Mouse (Mus musculus) left cerebral cortex, postnatal 36 days (tissue): ENCODE data around the gene Uso1. TPM values are rescaled to one million over a fixed set of nuclear protein-coding genes. Genes with fewer than 3 reads are reported as not detected.

ENCODE experiments used
- DNase-seq, 2 experiments: peaks; one replicate each; pipeline ENCODE4 v3.0.0; 2021 to 2022; ENCODE audit warnings: low spot score in 2 of 2, mixed read lengths in 1 of 2
- intact Hi-C: fragments of 180-260 bp; cut with DNase I; formaldehyde crosslinking; loops from one replicate; pipeline ENCODE4 v1.15.1; 2025
- total RNA-seq, 2 experiments: library from RNA; stranded (reverse); gene quantifications; 2 replicates each; pipeline ENCODE4 v1.2.3; 2021

Gene Uso1
- 10 to 100 TPM; 74.1 to 82.3 TPM for total RNA-seq

DNA sequence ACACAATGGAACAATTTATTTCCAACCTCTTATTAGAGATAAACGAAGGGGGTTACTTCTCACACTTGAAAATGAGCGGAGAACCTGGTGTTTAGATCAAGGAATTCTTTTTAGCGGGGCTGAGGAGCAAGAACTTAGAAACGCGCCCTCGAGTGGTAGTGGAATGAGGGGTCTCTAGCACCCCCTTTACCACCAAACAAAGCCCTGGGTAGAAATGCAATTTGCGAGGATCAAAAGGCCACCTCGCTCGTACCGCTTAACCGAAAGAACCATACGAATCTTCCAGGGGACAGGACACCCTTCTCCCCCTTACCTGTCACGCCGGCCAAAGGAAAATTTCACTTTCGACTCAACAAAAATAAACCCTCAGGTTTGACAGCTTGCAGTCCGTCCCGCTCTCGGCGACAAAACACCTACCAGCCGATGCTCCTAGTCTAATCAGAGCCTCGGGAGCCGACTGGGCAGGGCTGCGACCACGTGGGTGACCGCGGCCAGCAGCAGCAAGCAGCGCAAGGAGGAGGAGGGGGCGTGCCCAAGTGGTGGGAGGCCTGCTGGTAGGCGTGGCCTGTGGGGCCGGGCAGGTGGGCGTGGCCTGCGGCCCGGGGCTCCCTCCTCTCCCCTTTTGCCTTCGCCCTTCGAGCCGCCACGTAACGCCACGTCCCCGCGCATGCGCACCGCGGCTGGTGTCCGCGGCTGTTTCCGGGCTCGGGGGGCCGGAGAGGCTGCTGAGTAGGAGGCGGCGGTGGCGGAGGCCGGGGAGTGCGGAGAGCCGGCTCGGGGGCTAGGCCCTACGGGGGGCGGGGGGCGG, at the start of gene Uso1:
Gene Uso1 (plus strand): TSS at position 700 of the 808 bp plus-strand sequence.
- DNase-seq: peak; percentile 97 to 98
- intact Hi-C loops: loop anchor here (1.0 to 5.0 kb wide), 2 partner anchors 54 to 175 kb away; partner anchors contain the start of genes G3bp2 and Rchy1

DNA sequence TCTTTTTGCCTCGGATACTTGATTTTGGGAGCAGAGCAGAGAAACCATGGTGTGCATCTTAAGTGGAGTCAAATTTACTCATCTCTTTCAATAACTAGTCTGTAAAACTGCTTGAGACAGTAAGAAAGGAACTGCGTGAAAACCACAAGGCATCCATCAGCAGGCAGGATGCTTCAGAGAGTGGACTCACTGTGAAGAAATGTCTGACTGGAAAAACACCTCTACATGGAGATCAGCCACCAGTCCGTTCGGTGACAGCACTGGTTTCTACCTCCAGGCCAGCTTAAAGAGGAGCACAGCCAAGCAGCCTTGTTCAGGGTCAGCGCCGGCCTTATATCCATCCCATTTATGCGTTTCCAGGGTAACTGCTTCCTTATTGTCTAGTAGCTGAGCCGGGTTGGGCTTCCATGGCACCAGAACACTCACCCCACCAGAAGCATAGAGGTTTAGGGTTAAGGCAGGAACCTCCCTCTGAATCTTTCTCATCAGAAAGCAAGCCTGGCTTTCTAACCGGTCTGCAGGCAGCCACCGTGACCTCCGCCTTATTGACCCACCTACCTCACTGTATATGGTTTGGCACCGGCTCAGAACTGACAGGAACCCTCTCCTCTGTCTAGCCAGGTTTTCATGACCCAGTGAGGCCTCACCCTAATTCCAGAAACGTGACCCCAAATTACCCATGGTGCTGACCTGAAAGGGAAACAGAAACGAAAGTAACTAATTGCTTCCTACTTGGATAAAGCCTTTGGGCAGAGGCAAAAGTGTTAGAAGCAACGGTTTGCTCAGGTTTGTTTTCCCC, 44.3 kb upstream of the Uso1 start:
- no peak for DNase-seq
- intact Hi-C loops: no loop called here

DNA sequence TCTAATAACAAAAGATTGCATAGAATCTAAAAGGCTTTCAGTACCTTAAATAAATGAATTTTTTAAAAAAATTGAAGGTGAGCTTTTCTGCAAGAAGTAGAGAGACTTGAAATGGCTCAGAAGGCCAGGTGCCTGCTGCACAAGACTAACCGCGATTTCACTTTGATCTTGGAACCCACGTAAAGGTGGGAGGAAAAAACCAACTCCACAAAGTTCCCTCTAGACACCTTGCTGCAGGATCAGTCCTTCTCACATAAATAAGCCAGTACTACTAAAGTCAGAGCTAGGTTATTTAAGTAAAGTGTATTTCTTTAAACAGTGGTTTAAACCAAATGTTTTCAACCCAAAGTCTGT, 43.7 kb upstream of the Uso1 start:
- no peak for DNase-seq
- intact Hi-C loops: no loop called here

- DNase-seq: no peak
- intact Hi-C loops: no loop called here
These were observed 41.0 kb upstream of the Uso1 start for GRCm38 (mm10) chr5:92096786-92097185.

GRCm38 (mm10) chr5:92097779-92098178, 40.0 kb upstream of the Uso1 start:
- DNase-seq: no peak
- intact Hi-C loops: no loop called here

DNA sequence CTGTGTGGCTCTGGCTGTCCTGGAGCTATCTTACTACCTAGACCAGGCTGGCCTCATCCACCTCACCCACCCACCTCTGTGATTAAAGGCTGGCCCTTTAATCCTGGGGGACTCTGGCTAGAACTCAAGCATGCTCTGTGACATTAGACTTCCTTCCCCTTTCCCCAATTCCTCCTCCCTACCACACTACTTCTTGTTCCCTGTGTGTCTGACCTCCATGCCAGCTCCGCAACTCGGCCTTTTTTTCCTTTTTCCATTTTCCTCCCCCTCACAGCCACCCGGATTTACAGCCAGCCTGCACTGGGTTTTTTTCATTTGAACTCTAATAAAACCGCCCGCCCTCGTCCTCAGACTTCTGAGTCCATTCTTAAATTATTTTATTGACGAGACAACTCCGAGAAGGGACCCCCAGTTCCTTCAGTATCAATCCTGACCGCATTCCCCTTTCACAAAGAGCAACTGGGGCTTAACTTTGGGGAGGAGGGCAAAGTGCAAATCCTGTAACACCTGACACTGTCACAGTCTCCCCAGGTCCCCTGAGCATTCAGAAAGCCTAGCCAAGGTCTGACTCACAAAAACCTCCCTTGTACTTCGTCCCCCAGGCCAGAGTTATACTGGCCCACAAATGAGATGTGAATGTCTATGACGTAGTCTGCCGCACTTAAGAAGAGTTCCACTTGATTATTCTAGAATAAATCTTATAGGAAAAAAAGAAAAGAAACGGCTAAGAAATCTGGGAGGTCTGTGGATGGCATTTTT, 39.2 kb upstream of the Uso1 start:
- intact Hi-C loops: no loop called here

DNA sequence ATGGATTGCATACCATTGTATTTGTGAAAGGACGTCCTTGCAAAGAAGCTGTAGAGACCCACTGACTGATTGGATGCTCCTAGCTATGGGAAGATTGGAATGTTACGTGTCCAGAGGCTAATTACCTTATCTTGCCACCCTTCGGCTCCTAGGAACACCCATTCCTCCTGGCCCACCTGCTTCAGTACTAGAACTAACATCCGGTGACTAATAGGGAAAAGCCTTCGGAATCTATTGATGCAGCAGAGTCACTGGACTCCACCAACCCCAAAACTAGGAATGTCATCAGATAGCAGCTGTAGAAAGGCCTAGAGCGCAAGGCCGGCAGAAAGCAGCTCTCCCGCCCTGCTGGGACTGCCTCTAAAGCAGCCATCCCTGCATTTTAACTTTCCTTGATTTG, 36.1 kb upstream of the Uso1 start:
- intact Hi-C loops: no loop called here

More for the DNA sequence above, 39.2 kb upstream of the Uso1 start:
- no peak for DNase-seq

DNA sequence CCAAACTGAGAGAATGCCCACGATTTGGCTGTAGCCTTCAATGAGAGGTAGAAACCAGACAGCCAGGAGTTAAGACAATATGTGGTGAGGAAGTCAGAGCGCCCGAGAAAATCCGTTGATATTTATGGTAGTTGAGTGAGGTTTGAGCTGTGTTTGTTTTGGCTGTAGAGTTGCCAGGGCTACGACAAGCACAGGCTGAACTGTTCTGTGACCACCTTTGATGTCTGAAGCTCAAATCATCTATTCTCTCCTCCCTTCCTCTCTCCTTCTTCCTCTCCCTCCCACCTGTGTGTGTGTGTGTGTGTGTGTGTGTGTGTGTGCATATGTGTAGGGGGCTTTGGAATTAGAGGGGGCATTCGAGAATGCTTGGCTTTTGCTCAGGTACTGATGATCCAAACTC, 34.7 kb upstream of the Uso1 start:
- intact Hi-C loops: no loop called here
- DNase-seq: no peak

More for the DNA sequence above, 36.1 kb upstream of the Uso1 start:
- DNase-seq: no peak

- DNase-seq: no peak
- intact Hi-C loops: no loop called here
These were observed 33.8 kb upstream of the Uso1 start for GRCm38 (mm10) chr5:92103816-92104415.

GRCm38 (mm10) chr5:92106327-92107125, 31.2 kb upstream of the Uso1 start:
- DNase-seq: no peak
- intact Hi-C loops: no loop called here

DNA sequence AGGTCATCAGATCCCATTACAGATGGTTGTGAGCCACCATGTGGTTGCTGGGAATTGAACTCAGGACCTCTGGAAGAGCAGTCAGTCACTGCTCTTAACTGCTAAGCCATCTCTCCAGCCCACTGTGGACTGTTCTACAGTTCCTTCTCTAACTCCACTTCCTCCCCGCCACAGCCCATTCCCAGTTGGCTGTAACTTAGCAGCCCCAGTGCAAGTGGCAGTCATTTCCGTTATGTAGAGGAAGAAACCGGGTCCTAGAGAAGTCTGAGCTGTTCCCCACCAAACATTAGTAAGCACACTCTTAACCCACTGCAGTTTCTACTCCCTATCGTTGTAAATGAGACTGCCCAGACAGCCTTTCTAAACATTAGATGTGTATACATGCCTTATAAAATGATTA, 30.5 kb upstream of the Uso1 start:
- intact Hi-C loops: no loop called here
- no peak for DNase-seq

GRCm38 (mm10) chr5:92110818-92111355, 26.9 kb upstream of the Uso1 start:
- no peak for DNase-seq
- intact Hi-C loops: no loop called here

GRCm38 (mm10) chr5:92112175-92112574, 25.6 kb upstream of the Uso1 start:
- intact Hi-C loops: no loop called here
- no peak for DNase-seq

- intact Hi-C loops: no loop called here
- DNase-seq: no peak
These were observed 25.2 kb upstream of the Uso1 start for GRCm38 (mm10) chr5:92112585-92112984.

DNA sequence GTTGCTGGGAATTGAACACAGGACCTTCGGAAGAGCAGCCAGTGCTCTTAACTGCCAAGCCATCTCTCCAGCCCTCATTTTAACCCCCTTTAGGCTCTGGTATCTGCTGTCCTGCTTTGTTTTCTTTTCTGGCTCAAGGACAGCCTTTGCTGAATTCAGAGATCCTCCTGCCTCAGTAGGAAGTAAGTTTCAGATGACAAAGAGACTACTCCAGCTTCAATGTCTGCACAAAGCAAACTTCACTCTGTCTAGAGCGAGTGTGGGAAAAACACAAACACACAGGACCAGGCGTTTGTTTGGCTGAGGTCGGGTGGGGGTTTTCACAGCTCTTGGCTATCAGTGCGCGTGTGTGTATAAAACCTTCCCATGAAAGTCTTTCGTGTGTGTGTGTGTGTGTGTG, 24.3 kb upstream of the Uso1 start:
- DNase-seq: no peak
- intact Hi-C loops: no loop called here

DNA sequence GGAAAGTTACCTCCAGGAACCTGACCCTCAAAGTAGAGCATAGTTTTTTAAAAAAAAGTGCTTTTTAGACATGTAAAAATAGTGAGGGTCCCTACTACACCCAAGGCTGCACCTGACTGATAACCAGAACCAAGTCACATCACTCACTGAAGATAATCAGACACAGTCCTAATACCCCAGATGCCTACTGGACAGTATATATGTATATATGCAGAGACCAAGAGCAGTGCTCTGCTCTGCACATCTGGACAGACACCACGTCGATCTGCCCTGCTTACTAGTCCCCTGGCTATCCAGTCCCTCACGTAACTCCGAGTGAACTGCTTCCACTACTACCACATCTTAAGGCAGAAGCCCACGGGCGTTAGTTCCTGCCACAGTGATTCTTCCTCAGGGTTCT, 23.5 kb upstream of the Uso1 start:
- intact Hi-C loops: no loop called here
- no peak for DNase-seq

DNA sequence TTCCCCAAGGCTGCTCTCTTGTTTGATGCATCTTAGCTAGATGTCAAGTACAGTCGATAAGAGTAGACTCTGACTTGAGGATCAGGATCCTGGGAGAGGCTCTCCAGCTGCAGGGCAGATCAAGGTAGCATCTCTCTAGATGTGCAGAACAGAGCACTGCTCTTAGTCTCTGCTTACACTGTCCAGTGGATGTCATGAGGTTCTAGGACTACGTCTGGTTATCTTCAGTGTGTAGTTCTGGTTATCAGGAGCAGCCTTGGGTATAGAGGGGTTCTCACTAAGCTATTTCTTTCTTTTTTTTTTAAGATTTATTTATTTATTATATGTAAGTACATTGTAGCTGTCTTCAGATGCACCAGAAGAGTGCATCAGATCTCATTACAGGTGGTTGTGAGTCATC, 22.8 kb upstream of the Uso1 start:
- no peak for DNase-seq
- intact Hi-C loops: no loop called here

DNA sequence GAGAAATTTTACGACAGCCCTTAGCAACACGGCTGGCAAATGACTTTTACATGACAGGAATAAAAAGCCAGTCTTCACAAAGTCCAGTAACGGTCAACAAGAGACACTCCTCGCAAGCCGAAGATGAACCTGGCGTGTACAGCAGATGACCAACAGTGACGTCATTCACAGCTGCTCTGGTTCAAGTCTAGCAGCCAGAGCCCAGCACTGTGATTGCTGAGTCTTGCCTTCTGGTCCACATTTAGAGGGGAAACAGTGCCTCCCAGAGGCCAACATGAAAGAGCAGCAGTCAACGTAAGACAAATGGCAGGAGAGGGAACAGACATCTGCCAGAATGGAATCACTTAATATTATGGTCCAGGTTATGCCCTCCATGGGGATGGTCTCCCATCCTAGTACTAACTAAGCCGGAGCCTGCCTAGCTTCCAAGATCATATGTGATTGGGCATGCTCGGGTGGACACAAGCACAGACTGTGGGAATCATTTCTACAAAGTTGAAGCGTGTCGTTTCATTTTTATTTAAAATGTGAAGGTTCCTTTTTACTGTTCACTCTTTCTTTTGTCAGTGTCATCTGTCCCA, 19.8 kb upstream of the Uso1 start:
- intact Hi-C loops: no loop called here
- DNase-seq: peak; percentile 51 to 56
